Mouse (Mus musculus) frontal cortex, postnatal 25 days (tissue): ENCODE data around the gene Osbpl7.
A peak's percentile ranks its signal among the peaks of the same experiment; 100 is the strongest.

Source experiments
- DNase-seq, 2 experiments: peaks; one replicate each; pipeline ENCODE4 v3.0.0; 2022; ENCODE audit warnings: low spot score in 2 of 2

Osbpl7 gene

DNA sequence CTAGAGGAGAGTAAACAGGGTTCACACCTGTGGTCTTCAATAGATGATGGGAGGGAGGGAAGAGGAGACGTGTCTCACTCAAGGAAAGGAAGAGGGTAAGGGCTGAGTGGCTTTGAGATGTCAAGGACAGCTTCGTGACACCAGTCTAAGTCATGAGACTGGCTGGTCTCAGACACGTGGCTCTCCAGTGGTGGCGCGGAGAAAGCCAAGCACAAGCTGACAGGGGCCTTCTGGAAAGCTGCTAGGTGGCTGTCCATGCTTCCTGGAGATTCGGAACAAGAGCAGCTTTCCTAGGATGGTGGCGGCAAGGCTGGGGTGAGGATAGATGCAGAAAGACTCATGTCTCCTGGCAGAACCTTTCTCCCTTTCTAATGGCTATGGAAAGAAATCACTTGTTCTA lies 11.5 kb upstream of the Osbpl7 start:
- no peak for DNase-seq

DNA sequence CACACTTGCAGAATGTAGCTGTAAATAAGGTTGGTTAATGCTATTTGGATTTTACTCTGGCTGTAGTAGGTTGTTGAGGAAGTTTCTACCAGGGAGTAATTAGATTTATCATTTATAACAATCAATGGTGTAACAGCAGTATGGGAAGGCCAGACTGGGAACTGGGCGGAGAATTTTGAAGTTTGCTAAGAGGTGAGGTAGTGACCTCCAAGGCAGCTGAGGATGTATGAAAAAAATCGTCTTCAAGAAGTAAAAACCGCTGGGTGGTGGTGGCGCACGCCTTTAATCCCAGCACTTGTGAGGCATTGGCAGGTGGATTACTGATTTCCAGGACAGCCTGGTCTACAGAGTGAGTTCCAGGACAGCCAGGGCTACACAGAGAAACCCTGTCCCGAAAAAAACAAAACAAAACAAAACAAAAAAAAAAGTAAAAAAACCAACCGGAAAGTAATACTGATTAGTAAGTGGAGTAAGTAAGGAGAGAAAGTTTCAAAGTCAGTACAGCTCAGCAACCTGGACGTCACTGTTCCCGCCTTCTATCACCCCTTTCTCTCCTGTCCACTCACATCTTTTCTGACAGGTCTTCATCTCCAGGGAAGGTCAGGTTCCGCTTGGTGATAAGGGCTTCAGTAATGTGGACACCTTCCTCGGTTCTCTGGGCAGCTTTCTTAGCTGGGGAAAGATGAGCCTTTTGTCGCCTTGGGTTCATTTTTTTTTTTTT lies 10.0 kb upstream of the Osbpl7 start:
- DNase-seq: no peak

DNA sequence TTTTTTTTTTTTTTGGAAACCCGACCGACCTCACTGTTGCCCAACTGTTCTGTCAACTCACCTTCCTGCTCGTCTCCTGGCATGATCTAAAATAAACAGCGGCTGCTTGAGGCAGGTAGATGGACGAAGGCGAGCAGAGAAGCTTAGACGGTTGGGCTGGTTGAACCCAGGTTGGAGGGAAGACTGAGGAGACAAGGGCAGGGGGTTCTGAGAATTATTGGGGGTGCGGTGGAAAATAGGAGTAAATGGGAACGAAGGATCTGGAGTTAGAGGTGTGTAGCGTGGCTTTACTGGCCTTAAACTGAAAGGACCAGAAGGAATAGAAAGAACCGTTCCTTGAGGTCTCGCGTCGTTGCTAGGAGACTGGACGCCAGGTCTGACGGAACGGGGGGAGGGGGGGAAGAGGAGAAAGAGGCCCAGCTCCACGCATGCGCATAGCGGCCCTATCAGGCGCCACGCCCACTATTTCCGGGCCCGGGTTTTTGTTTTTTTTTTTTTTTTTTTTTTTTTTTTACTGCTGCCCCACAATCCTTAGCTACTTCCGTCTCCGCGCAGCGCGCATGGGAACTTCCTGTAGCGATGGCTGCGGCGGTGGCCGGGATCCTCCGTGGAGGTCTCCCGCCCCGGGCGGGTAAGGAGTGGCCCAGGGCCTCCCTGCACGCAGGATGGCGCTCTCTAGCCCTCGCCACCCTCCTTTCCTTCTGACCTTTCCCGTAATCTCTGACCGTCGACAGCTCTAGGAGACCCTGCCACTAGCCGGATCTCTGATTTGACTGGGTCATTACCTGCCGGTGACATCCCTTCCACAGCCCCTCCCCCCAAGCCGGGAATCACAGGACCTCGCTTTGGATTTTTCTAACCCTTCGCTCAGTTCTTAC lies 9.2 kb upstream of the Osbpl7 start, which contains the start of the genes Lrrc46 and Mrpl10:
TSS of gene Lrrc46 (minus strand) at position 386 of the 878 bp plus-strand sequence.
TSS of gene Mrpl10 (plus strand) at position 539 of the 878 bp plus-strand sequence.
- peak; percentile 65 to 71 for DNase-seq

DNA sequence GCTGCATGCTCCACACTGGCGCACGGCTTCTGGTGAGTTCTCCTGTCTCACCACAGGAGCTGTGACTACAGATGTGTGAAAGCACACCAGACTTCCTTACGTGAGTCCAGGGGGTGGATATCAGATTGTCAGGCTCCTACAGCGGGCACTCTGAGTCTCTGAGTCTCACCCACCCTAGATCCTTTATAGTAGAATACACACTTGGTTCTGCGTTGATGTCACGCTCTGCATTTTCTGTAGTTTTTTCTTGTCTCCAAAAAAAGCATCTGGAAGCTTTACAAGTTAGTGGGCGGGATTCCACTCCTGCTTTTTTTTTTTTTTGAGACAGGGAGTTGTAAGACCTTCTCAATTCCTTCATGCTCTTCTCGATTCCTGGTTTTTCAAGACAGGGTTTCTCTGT lies 5.5 kb upstream of the Osbpl7 start:
- DNase-seq: no peak

DNA sequence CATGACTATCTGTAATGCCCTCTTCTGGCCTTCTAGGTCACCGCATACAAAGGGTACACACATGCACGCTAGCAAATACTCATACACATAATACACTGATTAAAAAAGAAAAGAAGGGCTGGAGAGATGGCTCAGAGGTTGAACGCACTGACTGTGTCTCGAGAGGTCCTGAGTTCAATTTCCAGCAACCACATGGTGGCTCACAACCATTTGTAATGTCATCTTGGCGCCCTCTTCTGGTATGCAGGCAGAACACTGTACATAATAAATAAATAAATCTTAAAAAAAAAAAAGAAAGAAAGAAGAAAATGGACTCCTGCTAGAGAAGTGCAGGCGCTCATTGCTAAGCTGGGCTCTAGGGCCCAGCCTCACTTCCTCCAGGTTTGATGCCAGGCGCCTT lies 4.6 kb upstream of the Osbpl7 start:
- DNase-seq: no peak

DNA sequence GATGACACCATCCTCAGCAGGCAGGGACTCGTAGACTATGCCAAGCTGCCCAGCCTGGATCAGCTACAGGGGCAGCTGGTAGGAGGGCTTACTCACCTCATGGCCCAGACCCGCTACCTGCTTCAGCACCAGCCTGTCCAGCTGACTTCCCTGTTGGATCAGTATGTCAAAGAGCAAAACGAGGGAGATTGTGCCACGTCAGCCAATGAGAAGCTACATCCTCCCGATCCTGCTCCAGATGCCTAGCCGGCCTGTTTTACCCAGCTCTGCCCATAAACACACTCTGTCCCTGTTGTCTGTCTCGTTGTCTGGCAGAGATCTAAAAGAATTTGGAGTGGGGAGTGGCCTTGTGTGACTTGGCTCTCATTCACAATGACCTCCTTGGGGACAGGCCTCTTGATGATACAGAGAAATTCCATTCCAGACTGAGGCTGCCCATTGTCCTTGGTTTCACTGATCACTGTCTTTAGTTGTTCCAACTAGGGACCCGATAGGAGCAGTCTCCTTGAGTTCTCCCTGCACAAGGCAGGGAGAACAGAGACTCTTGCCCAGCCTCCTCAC lies 2.3 kb upstream of the Osbpl7 start:
- DNase-seq: no peak

DNA sequence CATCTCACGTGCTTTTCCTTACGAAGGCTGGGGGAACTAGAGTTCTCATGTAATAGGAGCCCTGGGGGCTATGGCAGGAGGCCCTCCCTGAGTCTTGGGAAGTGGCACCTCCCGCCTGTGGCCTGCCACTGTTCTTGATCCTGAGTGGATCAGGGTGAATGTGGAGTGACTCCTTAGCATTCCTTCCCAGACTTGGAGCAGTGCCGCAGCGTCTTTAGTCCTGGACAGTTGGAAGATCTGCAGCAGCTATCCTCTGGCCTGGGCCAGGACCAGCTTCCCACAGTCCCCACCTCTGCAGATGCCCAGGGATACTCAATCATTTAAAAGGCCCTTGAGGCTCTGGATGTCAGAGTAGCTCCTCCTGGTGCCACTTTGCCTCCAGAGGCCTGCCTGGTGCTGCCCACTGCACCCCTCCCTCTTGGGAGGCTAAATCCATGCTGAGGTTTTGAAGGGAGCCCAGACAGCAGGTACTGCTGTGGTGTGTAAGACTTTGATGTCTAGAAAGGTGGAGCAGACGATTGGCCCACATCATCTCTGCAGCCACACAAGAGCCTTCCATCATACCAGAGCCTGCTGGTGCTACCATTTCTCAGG lies 839 bp upstream of the Osbpl7 start:
- DNase-seq: no peak

DNA sequence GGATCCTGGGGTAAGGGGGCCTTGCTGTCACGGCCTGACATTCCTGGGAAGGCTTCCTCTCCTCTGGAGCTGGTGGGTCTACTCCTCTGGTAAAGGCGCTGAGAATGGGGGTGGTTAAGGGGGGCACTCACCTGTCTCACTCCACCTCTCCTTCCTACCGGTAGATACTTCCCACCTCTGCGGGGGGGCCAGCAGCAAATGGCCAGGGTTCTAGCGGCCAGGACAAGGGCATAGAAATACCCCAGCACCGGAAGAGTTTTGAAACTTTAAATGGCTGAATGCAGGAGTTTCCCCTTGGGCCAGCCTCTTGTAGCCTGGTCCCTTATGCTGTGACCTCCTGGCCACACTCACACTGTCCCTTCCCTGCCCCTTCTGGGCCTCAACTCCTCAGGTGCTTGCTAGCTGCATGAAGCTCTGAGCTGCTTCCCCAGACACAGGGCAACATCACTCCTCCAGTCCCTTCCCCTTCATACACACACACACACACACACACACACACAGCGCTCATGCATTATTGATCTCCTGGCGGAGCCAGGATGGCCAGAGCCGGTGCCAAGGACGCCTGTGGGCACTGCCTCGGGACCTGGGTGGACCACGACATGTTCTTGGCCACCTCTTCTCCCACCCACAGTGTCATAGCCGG lies 637 bp downstream of the Osbpl7 start:
- DNase-seq: no peak

DNA sequence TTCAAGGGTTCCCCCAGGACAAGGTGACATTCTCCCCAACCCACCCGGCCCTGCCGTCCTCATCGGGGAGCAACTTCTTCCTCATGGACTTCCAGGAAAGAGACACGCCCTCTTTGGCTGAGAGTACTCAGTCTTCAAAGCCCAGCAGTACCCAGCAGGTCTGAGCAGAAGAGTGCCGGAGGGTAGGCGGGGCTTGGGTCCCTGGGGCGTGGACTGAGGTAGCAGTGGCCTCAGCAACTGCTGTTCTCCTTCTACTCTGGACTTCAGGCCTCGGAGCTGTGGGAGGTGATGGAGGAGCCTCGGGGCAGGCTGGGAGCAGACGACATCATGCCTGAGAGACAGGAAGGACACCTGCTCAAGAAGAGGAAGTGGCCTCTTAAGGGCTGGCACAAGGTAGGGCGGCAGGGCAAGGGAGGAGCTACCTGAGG lies 1.8 kb downstream of the Osbpl7 start:
- no peak for DNase-seq

DNA sequence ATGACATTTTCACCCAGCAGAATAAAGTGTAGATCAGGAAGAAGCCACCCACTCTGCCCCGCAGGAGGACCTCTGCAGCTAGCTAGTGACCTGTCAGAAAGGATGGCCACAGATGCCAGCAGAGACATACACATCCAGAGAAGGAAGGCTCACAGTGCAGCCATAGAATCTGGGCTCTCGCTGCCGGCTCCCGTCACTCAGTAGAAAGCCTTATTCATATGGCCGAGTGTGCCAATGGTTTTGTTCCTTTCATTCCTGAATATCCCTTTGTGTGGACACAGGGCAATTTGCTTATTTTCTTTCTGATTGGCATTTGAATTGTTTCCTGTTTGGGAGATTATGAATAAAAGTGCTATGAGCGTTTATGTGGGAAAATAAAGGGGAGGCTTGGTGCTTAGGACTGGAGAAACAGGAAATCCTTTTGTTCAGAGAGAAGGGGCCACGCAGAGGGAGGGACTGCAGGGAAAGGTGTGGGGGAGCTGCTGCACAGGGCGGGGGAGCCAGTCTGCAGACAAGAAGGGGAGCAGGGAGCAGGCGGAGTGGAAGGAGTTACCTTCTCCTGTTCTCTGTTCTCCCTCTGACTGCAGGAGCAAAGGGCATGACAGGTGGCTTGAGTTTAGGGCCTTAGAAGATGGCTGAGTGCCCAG lies 13.0 kb downstream of the Osbpl7 start:
- no peak for DNase-seq

DNA sequence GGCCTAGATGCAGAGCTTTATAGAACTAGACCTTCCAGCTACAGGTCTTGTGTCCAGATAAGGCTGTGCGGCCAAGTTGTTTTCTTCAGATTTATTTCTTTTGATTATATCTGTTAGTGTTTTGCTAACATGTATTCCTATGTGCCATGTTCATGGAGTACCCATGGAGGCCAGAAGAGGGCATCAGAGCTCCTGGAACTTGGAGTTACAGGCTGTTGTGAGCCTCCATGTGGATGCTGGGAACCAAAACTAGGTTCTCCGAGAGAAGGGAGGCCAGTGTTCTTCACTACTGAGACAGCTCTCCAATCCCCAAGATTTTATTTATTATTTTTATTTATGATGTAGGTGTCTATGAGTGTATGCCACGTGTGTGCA lies 13.5 kb downstream of the Osbpl7 start:
- no peak for DNase-seq

DNA sequence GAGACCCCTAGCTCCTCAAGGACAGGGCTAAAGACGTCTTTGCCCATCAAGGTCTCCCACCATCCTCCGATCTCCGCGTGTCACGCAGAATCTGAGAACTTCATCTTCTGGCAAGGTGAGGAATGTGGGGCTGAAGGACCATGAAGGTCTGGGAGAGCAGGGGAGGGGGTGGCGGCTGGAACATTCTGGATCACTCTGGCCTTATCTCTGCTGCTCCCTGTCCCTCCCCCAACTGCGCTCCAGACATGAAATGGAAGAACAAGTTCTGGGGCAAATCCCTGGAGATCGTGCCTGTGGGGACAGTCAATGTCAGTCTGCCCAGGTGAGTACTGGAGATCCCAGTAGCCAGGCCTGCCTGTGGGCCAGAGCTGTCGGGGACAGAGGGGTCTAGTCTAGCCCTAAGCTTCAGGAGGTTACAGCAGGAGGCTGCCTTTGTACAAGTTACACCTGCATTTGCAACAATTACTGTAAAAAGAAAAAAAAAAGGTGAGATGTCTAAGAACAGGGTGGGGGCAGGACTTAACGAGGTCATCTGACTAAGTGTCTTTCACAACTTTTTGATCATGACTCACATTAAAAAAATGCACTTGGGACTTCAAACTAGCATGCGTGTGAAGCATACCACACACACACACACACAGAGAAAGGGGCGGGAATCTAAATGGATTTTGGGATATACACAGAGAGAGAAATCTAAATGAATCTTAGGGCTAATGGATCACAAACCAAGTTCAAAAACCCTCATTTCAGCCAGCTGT lies 15.3 kb downstream of the Osbpl7 start:
- DNase-seq: no peak

DNA sequence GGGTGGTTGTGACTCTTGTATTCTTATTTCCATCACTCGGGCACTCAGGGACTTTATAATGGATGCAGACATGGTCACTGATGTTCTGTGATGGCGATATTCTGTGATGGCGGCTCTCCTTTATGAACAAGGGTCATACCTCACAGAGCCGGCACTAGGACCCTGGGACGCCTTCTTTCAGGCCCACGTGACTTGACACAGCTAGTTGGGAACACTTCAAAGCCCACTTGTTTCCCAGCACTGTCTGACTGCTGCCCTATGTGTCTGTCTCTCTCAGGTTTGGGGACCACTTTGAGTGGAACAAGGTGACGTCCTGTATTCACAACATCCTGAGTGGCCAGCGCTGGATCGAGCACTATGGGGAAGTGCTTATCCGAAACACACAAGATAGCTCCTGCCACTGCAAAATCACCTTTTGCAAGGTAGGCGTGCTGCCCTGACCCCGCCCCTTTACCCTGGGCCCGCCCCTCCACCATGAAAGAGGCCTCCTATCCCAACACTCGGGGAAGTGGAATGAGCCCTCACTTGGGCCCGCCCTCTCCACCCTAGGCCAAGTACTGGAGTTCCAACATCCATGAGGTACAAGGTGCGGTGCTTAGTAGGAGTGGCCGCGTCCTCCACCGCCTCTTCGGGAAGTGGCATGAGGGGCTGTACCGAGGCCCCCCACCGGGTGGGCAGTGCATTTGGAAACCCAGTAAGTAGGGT lies 16.4 kb downstream of the Osbpl7 start:
- no peak for DNase-seq

DNA sequence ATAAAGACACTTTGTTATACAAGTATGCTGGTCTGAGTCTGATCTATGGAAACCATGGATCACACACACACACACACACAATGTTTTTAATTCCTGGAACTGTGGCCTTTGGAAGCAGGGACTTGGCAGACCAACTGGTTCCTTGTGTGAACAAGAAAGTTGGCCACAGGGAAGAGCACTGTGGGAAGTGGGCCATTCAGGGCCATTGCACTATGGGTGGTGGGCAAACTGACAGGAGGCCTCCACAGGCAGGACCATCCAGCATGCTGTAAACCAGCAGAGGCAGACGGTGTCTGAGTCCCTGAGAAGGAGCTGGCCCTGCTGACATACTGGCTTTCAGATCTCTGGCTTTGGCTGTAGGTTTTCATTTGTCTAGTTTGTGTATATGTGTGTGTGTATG lies 18.9 kb downstream of the Osbpl7 start:
- no peak for DNase-seq

DNA sequence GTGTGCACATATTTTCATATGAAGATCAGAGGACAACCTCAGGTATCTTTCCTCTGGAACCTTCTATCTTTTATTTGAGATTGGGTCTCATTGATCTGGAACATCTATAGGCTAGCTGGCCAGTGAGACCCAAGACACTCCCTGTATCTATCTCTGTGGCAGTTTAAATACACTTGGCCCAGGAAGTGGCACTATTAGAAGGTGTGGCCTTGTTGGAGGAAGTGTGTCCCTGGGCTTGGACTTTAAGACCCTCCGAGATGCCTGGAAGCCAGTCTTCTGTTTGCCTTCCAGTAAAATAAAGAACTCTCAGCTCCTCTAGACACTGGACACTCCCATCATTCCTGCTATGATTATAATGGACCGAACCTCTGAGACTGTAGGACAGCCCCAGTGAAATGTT lies 19.3 kb downstream of the Osbpl7 start:
- no peak for DNase-seq

DNA sequence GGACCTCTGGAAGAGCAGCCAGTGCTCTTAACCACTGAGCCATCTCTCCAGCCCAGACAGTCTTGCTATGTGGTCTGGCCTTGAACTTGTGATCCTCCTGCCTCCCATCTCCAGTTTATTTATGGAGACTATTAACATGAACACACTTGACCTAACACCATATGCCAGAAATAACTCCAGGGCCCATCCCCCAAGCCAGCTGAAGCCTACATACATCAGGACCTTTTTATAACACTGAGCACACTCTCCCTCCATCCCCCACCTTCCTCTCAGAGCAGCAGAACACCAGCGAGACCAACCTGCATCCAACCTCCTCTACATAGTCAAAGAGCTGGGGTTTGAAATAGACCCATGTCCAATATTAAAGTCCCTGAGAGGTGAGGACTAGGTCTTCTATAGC lies 20.7 kb downstream of the Osbpl7 start:
- DNase-seq: no peak

DNA sequence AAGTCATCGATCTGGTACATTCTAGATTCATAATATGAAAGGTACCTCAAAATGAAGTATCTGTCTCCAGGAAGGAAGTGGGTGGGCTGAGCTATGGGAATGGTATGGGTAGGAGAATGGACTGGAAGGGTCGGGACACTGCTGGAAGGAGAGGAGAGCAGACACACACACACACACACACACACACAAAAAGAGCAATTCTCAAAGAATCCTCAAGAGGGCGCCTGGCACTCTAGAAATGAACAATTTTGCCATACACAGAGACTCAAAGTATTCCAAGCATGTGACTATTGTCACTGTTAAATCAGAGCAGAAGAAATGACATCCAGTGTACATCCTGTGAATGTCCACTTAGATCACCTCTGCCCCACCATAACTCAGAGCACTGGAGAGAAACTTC lies 22.1 kb downstream of the Osbpl7 start:
- DNase-seq: peak; percentile 40 to 43

DNA sequence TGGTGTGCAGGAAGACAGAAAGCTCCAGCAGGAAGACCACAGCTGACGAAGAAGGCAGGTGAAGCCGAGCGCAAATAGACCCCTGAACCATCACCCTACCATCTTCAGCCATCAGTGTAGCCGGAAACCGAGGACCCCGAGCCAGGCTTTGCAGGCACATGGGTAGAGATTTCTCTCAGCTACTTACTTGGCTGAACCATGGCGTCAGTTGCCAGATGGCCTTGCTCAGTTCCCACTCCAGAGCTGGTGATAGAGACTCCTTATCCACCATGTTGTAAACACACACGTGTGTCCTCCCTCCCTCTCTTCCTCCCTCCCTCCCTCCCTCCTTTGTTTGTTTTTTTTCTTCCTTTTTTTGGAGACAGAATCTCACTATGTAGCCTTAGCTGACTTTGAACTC lies 23.8 kb downstream of the Osbpl7 start:
- no peak for DNase-seq

DNA sequence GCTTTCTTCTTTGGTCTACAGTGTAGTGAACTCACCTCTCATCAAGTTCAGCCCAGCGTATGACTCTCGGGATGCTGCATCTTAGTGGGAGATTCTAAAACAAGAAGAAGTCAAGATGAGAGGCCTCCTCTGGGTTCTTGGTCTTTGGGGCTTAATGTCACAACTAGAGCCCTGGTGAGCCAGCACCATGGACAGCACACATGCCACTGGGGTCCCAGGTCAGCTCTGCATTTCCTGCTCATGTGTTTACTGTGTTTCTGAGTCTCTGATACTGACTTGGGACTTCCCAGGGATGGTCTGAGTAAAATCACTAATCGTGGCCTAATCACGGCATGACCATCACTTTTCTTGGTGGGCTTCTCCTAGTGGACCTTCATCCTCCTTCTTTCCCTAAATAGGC lies 28.3 kb downstream of the Osbpl7 start:
- no peak for DNase-seq

DNA sequence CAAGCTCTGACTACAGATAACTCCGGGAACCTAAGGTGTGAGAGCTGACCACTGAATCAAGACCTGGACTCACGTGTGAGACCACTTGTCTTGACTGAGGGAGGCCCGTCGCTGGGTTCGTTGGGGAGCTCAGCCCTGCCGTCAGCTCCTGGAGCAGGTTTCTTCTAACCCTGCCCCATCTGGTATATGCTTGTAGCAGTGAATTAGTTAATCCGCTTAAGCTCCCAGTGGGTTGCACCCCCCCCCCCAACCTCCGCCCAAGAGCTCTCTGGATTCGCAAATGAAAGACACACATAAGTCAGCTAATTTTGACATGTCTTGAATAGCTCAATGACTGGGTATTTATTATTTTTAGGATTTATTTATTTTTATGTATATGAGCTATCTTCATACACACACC lies 29.9 kb downstream of the Osbpl7 start:
- no peak for DNase-seq
